Mouse (Mus musculus): ENCODE measurements around the gene Ppp3cb. TPM values are rescaled to one million over a fixed set of nuclear protein-coding genes. Genes with fewer than 3 reads are reported as not detected.
"Not testable (repeated sequence)": the region's sequence is repeated elsewhere in the genome, so short reads cannot be mapped to it uniquely, and the experiment has no call there.

The Ppp3cb gene
- total RNA-seq (2021), result 100 to 1,000 TPM; 287 to 305 TPM
- long read RNA-seq, transcript Ppp3cb-205 (14 exons, 3,298 nt), result minor isoform, 71 of 194 reads
- long read RNA-seq, transcript Ppp3cb-202 (14 exons, 3,831 nt), result major isoform, 72 of 194 reads
- long read RNA-seq, partial matches to known transcripts, result 10 of 194 reads
- long read RNA-seq, other reads (novel, unspliced or antisense), result 38 of 194 reads

GRCm38 (mm10) chr14:20546415-20546814 lies at the start of gene Ppp3cb:
TSS of gene Ppp3cb (minus strand) at chr14:20546573.
- DNase-seq (ENCODE audit: low spot score in 2 of 2), result peak; percentile 64 to 87

DNA sequence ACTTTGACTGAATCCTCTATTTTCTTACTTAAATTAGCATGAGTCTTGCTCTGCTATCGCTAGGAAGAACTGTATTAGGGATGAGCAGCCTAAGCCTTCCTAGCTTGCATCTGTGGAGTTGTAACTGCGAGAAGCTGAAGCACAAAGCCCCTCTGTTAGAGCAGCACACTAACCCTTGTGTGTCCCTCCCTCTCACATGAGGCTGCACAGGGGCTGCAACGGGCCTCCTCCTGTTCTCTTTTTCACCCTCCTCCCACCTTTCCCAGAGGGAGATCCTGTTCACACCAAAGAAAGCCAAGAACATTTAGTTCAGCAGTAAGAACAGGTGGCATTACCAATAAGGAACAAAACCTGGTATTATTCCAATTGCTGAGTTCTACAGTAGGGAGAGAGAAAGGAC lies 49.4 kb upstream of the Ppp3cb start:
- DNase-seq (ENCODE audit: low spot score in 2 of 2), result peak; percentile 44 to 77

DNA sequence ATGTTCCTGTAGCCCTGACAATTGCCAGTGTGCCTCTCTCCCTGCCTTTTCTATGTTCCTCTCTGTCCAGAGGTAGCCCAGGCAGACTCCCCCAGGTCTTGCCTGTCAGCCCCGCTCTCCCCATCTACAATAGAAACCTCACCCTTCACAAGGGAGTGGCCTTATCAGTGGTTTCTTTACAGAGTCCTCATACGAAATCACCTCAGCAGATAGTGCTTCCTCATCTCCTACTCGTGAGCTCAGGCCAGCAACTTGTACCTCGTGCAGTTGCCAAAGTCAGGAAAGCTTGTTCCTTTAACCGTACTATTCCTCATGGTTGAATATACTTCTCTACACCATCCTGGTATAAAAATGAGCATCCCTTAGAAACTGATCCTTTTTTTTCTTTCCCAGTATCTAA lies 41.1 kb upstream of the Ppp3cb start:
- DNase-seq (ENCODE audit: low spot score in 2 of 2), result no peak

DNA sequence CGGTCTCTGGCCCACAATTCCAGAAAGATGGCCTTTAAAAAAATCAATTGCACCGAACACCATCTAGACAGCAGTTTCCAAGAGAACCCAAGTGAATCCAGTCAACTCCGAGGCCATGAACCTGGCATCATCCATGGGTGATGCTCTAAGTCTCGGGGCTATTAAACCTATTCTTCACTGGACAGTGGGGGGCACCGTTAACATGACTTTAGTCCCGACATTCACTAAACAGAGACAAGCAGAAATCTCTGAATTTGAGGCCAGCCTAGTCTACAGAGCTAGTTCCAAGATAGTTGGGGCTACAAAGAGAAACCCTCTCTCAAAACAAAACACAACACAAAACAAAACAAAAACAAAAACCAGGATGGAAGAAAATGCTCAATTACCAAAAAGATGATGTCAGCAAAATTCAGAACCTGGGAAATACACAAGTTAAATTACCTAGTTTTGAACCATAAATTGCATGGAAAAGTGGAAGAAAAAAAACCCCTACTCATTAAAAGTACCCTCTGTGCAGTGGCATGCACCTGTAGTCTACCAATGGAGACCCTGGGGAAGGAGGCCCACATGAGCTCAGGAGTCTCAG lies 32.5 kb upstream of the Ppp3cb start:
- DNase-seq (ENCODE audit: low spot score in 2 of 2), result no peak

DNA sequence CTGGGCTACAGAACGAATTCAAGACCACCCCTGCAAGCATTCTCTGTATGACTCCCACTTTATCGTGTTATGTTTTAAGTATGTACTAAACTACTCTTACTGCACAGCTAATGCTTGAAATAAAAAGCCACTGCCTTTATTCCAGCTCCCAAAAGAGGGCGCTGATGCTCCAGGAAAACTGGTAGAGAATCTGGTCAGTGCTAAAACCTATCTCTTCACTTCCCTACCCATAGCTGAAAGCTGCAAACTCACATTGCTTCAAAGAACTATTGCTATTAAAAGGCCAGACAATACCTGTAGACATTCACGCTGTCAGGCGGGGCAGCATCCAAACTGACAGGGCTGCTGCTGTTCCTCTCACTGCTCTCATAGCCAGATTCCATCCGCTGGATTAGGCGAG lies 29.8 kb upstream of the Ppp3cb start:
- DNase-seq (ENCODE audit: low spot score in 2 of 2), result peak; percentile 75 to 90

DNA sequence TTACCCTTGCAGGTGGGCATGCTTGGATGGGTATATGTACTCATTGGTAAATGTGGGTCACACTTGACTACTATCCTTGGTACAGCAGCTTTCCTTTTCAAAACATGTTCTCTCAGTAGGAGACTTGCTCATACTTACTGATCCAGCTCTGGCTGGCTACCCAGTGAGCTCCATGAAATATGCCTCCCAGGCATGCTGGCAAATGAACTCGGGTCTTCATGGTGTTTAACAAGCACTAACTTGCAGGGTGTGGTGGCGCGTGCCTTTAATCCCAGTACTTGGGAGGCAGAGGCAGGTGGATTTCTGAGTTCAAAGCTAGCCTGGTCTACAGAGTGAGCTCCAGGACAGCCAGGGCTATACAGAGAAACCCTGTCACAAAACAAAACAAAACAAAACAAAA lies 26.8 kb upstream of the Ppp3cb start:
- DNase-seq (ENCODE audit: low spot score in 2 of 2), result not testable (repeated sequence)

DNA sequence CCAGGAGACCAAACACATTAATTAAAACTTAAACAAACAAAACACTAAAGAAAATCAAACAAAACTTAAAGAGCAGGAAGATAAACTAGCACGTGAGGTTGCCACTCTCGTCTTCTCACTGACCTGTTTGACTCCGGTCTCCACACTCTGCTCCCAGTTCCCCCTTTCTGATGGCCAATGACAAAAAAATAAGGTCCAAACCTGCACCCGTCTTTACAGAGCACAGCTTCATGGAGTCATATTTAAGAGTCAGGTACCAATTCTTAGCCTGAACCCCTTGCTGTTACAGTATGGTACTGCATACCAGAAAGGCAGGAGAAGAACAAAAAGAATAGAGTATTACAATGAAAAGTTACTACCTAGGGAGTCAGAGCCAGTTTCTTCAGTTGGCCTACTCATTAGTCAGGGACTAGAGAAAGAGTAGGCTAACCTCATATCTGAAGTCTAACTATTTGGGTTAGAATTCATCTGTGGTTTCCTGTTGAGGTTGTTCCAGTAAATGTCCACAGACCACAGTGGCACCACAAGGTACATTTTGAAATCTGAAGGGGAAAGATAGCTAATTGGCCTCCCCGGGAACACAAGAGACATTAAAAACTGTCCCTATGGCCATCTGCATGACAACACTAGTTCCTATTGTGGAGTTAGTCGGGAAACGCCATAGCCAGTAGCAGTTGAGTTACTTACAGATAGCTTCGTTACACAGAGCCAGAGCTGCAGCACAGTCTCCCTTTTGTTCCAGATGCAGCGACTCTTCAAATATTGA lies 19.1 kb upstream of the Ppp3cb start:
- DNase-seq (ENCODE audit: low spot score in 2 of 2), result no peak

DNA sequence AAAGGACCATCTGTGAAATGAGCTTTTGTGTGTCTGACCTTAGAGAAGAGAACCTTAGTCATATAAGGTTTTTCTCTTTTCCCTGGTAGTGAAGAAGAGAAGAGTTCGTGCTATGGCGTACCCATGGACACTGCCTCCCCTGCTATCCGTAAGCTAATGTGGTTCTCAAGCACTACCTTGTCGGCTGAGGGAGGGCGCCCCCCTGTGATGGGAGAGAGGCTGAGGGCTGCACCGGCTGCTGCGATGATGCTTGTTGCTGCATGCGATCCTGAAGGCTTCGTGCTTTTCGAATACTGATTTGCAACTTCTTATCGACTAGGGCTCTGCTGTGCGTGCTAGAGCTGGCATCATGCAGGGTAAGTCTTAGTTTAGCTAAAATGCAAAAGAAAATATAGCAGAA lies 18.3 kb upstream of the Ppp3cb start:
- no peak for DNase-seq (ENCODE audit: low spot score in 2 of 2)

- DNase-seq (ENCODE audit: low spot score in 2 of 2), result no peak
These were observed 15.5 kb upstream of the Ppp3cb start for GRCm38 (mm10) chr14:20561897-20562296.

- no peak for DNase-seq (ENCODE audit: low spot score in 2 of 2)
These were observed 3.8 kb upstream of the Ppp3cb start for GRCm38 (mm10) chr14:20550136-20550535.

- DNase-seq (ENCODE audit: low spot score in 2 of 2), result peak; percentile 81 to 85
These were observed 643 bp downstream of the Ppp3cb start for GRCm38 (mm10) chr14:20545529-20546331.

- peak in 1 of 2 experiments; percentile 34 for DNase-seq (ENCODE audit: low spot score in 2 of 2)
These were observed 1.6 kb downstream of the Ppp3cb start for GRCm38 (mm10) chr14:20544467-20545411.

- DNase-seq (ENCODE audit: low spot score in 2 of 2), result no peak
These were observed 16.7 kb downstream of the Ppp3cb start for GRCm38 (mm10) chr14:20529643-20530042.

DNA sequence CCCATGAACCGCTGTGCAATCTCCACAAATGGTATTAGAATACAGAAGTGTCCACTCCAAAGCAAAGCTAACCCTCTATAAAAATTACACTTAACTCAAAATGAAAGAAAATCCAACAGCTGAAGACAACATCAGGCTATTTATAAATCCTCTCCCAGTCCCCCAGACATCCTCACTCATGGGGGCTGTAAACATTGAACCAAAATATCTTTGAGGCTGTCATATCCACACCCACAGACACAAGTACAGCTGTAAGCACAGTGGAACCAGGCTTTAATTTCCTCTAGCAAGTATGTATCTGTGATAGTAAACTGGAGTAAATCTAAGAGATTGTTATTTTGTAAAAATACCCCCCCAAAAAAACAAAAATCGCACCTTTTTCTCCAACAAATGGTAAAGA lies 26.2 kb downstream of the Ppp3cb start:
- no peak for DNase-seq (ENCODE audit: low spot score in 2 of 2)

DNA sequence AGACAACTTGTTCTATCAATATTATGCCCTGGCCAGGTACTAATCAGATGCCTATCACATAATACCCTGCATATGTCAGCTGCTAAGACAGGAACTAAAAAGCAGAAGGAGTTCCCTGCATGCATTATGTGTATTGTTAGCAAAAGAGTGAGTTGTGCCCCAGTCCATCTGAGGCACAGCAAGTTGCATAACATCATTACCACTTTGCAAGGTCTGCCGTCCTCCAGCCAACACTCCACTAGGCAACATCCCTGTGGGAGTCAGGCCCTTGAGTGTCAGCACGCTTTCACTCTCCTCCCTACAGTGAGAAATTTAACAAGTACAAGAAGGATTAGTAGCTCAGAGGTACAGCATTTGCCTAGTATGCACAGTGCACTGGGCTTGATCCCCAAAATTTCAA lies 37.9 kb downstream of the Ppp3cb start:
- DNase-seq (ENCODE audit: low spot score in 2 of 2), result no peak

DNA sequence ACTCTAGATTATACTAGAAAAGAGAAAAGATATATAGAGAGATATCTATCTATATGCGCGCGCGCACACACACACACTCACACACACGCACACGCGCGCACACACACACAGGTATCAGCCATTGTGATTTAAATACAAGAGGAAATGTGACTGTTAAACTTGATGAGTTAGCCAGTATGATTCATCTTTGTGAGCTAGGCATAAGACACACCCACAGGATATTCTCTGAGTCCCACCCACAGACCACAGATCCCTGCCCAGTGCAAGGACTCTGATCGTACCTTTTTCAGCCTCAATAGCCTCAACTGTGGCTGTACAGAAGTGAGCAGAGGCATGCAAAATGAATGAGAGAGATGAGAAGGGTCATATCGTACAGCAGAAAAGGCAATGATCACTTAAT lies 43.4 kb downstream of the Ppp3cb start:
- DNase-seq (ENCODE audit: low spot score in 2 of 2), result no peak

- DNase-seq (ENCODE audit: low spot score in 2 of 2), result no peak
These were observed 46.4 kb downstream of the Ppp3cb start for GRCm38 (mm10) chr14:20499982-20500381.

GRCm38 (mm10) chr14:20496603-20497002 lies 49.8 kb downstream of the Ppp3cb start, which contains the start of gene Mss51:
TSS of gene Mss51 (minus strand) at chr14:20496901.
- DNase-seq (ENCODE audit: low spot score in 2 of 2), result no peak

GRCm38 (mm10) chr14:20486031-20486430 lies 60.3 kb downstream of the Ppp3cb start:
- DNase-seq (ENCODE audit: low spot score in 2 of 2), result no peak

DNA sequence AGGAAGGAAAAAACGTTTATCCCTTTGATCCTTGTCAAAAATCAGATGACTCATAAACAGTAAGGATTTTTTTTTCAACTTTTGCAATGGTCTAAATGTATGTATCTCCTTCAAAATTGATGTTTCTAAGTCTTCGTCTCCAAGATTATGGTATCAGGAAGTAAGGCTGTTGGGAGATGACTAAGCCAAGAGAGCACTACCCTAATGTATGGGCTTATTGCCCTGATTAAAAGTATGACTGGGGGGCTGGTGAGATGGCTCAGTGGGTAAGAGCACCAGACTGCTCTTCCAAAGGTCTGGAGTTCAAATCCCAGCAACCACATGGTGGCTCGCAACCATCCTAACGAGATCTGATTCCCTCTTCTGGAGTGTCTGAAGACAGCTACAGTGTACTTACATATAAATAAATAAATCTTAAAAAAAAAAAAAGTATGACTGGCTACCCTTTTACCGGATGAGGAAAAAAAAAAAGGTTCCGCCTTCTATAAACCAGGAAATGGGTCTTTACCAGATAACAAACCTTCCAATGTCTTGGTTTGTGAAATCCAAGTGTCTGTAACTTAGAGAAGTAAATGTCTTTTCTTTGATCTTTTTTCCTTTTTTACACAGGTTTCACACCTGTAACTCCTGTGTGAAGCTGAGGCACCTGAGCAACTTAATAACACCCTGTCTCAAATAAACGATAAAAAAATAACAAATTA lies 64.2 kb downstream of the Ppp3cb start:
- DNase-seq (ENCODE audit: low spot score in 2 of 2), result no peak
